Mouse (Mus musculus) heart, adult 8-10 months (tissue): ENCODE results near the gene Nle1. TPM values are rescaled to one million over a fixed set of nuclear protein-coding genes. Genes with fewer than 3 reads are reported as not detected.
"Not testable (repeated sequence)": the region's sequence is repeated elsewhere in the genome, so short reads cannot be mapped to it uniquely, and the experiment has no call there.

Source experiments
- DNase-seq: peaks from one replicate; pipeline ENCODE4 v3.0.0; 2022; ENCODE audit warnings: low spot score
- total RNA-seq, 4 experiments: library from RNA; stranded (reverse); gene quantifications; 2 replicates each; pipeline ENCODE4 v1.2.4; 2022

The Nle1 gene
- 10 to 100 TPM in 2 of 4 experiments, 1 to 10 TPM in 2; 7.0 to 13.0 (median 9.7) TPM for total RNA-seq

GRCm38 (mm10) chr11:82907651-82908607, at the start of gene Nle1:
Gene Nle1 (minus strand): TSS chr11:82908411.
- DNase-seq = peak; percentile 91

GRCm38 (mm10) chr11:82956925-82957324, 48.7 kb upstream of the Nle1 start:
- no peak for DNase-seq

- no peak for DNase-seq
These were observed 46.4 kb upstream of the Nle1 start for GRCm38 (mm10) chr11:82954631-82955030.

- no peak for DNase-seq
These were observed 44.7 kb upstream of the Nle1 start for GRCm38 (mm10) chr11:82952612-82953542.

- DNase-seq = peak; percentile 74
These were observed 43.8 kb upstream of the Nle1 start for GRCm38 (mm10) chr11:82951865-82952611.

- DNase-seq = peak; percentile 84
These were observed 42.7 kb upstream of the Nle1 start, which contains the start of gene Slfn5 for GRCm38 (mm10) chr11:82950736-82951481. Gene Slfn5 (plus strand): TSS chr11:82951349.

GRCm38 (mm10) chr11:82949036-82949435, 40.8 kb upstream of the Nle1 start:
- DNase-seq = peak; percentile 73

- no peak for DNase-seq
These were observed 39.2 kb upstream of the Nle1 start for GRCm38 (mm10) chr11:82947457-82947856.

DNA sequence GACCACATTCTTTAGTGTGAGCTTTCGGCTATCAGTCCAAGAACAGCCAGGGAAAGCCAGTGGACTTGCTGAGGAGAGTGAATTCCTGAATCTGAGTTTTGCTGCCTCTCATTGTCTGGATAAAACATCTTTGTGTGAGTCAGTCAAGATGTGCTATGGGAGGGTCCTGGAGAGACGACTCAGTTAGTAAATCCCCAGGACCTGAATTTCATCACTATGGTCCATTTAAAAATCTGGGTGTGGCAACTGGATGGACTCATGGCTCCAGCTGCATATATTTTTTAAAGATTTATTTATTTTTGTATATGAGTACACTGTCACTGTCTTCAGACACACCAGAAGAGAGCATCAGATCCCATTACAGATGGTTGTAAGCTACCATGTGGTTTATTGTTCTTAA, 37.4 kb upstream of the Nle1 start:
- no peak for DNase-seq

DNA sequence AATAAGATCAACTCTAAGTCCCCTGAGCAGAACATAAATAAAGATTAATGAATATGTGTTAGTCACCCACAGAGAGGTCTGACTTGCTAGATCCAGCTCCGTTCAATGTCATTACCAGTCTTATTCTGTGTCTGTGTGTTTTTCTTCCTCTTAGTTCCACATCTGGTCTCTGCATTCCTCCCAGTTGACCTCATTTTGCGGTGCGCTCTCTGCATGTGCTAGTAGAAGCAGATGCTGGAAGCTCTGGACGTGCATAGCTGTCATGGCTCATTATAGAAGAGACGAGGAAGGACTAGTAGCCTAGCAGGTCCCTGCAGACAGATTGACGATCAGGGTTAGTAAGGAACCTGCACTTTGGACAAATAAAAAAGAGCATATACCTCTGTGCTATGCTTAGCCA, 35.1 kb upstream of the Nle1 start:
- no peak for DNase-seq

DNA sequence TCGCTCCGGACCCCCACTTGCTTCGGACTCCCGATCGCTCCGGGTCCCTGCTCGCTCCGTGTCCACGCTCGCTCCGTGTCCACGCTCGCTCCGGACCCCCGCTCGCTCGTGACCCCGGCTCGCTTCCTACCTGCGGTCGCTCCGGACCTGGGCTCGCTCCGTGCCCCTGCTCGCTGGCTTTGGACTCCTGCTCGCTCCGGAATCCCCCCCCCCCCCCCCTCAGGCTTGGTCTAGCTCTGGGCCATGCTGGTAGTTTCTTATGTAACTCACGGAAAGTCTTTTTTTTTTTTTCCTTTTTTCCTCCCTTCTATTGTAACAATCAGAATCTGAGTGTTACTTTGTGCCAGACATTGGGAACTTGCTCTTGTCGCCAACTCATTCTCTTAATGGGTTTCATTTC, 25.0 kb upstream of the Nle1 start:
- no peak for DNase-seq

- DNase-seq = not testable (repeated sequence)
These were observed 23.6 kb upstream of the Nle1 start for GRCm38 (mm10) chr11:82931671-82932450.

- not testable (repeated sequence) for DNase-seq
These were observed 22.9 kb upstream of the Nle1 start for GRCm38 (mm10) chr11:82931161-82931560.

DNA sequence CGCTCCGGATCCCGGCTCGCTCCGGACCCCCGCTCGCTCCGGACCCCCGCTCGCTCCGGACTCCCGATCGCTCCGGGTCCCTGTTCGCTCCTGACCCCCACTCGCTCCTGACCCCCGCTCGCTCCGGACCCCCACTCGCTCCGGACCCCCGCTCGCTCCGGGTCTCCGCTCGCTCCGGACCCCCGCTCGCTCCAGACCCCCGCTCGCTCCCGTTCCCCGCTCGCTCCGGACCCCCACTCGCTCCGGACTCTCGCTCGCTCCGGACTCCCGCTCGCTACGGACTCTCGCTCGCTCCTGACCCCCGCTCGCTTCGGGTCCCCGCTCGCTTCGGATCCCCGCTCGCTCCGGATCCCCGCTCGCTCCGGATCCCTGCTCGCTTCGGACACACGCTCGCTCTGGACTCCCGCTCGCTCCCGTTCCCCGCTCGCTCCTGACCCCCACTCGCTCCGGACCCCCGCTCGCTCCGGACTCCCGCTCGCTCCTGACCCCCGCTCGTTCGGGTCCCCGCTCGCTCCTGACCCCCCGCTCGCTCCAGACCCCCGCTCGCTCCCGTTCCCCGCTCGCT, 22.3 kb upstream of the Nle1 start:
- not testable (repeated sequence) for DNase-seq

- DNase-seq = no peak
These were observed 21.4 kb upstream of the Nle1 start for GRCm38 (mm10) chr11:82929633-82929950.

- no peak for DNase-seq
These were observed 20.9 kb upstream of the Nle1 start for GRCm38 (mm10) chr11:82928897-82929632.

GRCm38 (mm10) chr11:82923910-82924309, 15.7 kb upstream of the Nle1 start:
- not testable (repeated sequence) for DNase-seq

- DNase-seq = no peak
These were observed 13.5 kb upstream of the Nle1 start for GRCm38 (mm10) chr11:82921691-82922090.

DNA sequence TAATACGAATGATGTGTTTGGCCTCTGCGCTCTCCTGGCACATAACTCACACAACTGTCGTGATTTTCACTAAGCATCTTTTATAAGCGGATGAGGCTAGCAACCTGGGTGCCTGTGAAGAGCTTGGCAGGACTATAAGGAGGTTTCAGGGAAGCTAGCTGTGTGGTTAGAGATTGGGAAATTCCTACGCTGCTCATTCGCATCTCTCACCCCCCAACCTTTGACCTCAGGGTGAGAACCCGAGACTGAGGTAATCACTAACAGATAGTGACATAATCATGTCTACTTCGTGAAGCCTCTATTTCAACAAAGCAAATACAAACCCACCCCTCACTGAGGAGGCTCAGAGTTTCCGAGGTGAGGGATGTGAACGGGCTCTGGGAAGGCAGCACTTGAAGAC, 12.6 kb upstream of the Nle1 start:
- no peak for DNase-seq
